Mouse (Mus musculus) hindlimb bud, embryonic 11.5 days (tissue): Measurements from ENCODE around the gene Prdm5.

ENCODE experiments used
- DNase-seq: peaks from one replicate; pipeline ENCODE4 v3.0.0-alpha.2; 2012; ENCODE audit warnings: low read depth, low spot score; ENCODE audit errors: extremely low spot score

Gene Prdm5

DNA sequence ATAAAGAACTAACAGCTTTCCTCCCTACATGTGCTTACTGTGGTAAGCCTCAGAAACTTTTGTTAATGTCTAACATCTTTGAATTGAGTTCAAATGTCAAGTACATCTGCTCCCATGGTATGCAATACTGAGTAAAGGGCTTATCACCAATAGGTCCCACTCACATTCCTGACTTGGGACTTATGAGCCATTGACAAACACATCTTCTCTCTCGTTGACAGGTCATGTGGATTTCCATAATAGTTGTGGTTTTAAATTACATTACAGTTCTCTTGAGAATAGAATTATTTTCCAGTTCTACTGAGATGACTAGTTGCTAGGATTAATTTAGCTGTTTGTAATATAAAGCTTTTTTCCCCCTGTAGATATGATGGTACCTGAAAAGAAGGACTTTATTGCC lies 49.9 kb downstream of the Prdm5 start:
- no peak for DNase-seq

- no peak for DNase-seq
Observed at GRCm38 (mm10) chr6:65831443-65831842, 52.7 kb downstream of the Prdm5 start.

- no peak for DNase-seq
Observed at GRCm38 (mm10) chr6:65834013-65834412, 55.2 kb downstream of the Prdm5 start.

GRCm38 (mm10) chr6:65842579-65842978 lies 63.8 kb downstream of the Prdm5 start:
- DNase-seq = no peak

- no peak for DNase-seq
Observed at GRCm38 (mm10) chr6:65849127-65849526, 70.3 kb downstream of the Prdm5 start.

DNA sequence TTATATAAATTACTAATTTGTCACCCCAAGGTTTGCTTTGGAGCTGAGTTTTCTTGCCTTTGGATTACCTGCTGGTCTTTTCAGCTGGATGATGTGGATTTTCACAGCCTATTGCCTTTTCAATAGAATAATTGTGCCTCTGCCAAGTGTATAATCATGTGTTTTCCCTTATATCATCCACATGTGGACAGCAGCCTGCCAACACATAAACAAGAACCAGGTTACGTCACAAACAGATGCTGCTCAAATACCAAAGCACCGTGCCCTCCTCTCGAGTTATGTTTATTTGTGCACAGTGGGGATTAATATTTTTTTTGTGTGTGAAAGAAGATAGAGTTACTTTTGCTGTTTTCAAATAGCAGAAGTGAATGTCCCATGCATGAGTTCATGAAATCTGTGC lies 70.9 kb downstream of the Prdm5 start:
- no peak for DNase-seq

DNA sequence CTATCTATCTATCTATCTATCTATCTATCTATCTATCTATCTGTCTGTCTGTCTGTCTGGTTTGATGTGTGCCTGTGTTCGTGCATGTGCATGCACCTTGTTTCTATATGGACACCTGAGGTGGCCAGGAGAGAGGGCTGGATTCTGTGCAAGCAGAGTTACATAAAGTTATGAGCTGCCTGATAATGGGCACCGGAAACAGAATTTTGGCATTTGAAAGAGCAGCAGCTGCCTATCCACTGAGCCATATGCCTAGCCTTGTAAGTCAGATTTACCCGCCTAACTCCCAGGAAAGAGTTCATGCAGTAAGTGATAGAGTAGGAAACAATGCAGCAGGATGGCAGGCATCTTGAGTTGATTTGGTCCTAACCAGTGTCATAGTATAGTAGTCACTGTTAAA lies 71.4 kb downstream of the Prdm5 start:
- no peak for DNase-seq

DNA sequence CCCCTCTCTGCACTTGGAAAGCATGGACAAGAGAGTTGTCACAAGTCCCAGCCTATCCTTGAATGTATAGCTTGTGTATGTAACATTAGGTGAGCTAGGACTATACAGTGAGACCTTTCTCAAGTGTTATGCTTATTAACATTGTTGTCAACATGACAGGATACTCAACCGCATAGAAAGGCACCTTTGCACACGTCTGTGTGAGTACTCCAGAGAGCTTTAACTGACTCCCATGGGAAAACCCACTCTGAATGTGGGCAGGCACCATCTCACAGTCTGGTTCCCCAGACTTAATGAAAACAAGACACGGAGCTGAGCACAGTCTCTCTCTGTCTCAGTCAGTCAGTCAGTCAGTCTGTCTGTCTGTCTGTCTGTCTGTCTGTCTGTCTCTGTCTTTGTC lies 75.2 kb downstream of the Prdm5 start:
- no peak for DNase-seq

DNA sequence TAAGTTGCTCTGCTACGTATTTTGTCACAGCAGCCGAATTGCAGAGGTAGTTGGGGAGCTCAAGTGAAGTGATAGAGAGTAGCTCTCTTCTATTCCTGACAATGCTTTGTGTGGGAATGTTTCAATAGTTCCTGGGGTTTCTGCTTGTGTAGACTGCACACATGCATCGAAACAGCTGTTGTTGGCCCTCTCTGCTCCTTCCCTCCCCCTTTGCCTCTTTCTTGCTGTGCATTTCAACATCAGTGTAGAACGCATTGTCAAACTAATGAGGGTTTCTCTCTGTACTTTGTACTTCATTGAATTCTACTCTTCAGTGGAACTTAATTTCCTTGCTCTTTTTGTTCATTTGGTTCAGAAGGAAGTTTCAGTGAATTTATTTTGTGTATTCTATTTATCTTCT lies 75.8 kb downstream of the Prdm5 start:
- no peak for DNase-seq

DNA sequence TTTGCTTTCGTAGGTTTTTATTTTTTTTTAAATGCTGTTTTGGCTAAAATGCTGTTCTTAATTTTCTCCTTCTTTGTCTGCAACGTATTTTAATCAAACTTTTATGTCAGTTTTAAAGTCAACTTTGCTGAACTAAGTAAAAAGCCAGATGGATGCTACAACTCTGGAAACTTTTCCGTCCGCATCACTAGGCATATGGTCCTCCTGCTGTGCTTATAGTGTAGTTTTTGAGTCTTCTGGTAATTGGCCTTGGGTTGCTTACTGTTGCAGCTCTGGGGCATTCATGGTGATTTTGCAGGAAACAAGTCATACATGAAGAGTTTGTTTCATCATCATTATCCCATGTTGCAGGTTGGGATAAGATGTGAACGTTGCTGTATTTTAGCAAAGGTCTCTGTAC lies 81.8 kb downstream of the Prdm5 start:
- no peak for DNase-seq

DNA sequence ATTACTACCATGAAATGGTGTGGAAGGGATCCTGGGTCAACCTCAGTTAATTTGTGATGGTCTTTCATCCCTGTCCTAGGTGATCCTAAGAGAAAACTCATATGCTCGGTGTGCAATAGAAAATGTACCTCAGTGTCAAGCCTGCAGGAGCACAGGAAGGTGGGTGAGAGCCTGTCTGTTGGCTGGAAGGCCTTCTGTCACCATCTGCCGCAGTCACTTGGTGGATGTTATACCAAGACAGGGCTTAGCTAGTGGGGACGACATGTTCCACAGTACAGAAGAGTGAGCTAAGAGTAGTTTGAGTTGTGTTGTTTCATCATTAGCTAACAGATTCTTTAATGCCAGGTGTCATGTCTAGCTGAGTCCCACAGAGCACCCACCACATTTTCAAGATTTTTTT lies 84.0 kb downstream of the Prdm5 start:
- DNase-seq = no peak

- DNase-seq = no peak
Observed at GRCm38 (mm10) chr6:65864233-65864632, 85.4 kb downstream of the Prdm5 start.

GRCm38 (mm10) chr6:65864919-65865318 lies 86.1 kb downstream of the Prdm5 start:
- DNase-seq = no peak

DNA sequence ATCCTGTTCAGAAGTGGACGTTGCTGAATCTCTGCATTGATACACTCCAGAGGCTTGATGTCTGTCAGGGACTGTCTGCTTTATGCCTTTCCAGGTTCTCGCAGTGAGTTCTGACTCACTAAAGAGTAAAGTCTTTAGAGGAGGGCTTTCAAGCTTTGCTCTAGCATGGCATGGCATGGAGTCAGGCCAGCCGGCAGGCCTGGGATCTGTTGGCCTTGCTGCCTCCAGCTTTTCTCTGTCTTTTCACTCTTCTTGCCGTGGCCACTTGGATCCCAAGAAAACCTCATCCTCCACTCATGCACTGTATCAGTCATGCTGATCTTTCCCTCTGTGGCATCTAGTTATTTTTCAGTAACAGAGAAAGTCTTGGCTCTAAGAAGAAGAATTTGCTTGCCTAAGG lies 87.1 kb downstream of the Prdm5 start:
- DNase-seq = no peak

DNA sequence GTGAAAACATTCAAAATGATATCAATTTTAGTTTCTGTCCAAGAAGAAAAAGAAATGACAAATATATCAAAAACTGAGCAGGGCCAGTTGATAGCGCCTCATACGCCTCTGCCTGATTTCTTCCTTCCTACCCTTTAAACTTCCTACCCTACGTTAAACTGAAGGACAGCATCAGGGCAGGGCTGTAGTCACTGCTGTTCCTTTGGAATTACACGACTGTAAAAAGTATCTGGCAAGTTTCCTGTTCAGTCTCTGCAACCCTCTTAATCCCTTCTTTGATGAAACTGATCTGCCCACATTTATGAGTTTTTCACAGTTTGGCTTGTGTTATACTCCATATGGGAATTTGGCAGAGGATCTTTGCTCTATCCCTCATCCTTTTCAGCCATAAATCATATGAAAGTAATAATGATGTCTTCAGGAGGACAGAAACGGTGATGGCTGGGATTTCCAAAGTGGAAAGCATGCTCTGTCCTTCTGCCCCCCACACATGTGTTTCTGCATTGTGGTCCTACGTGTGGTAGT lies 93.0 kb downstream of the Prdm5 start:
- DNase-seq = no peak

DNA sequence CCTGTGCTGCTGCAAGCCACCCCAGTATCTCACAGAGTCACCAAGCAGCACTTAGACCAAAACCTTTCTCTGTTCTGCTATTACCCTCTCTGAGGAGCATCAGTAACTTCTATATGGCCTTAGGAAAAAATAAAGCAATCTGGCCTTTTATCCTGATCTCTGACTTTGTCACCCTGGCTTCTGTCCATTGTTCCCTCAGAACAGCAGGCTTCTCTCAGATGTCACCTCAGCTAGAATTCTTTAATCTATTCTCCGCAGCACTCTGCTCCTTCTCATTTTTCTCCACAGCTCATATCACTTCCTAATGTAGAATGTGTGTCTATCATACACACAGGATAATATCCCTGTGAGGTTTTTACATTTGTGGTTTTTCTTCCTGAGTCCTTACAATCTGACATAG lies 99.5 kb downstream of the Prdm5 start:
- DNase-seq = no peak

- no peak for DNase-seq
Observed at GRCm38 (mm10) chr6:65888835-65889234, 110.0 kb downstream of the Prdm5 start.

DNA sequence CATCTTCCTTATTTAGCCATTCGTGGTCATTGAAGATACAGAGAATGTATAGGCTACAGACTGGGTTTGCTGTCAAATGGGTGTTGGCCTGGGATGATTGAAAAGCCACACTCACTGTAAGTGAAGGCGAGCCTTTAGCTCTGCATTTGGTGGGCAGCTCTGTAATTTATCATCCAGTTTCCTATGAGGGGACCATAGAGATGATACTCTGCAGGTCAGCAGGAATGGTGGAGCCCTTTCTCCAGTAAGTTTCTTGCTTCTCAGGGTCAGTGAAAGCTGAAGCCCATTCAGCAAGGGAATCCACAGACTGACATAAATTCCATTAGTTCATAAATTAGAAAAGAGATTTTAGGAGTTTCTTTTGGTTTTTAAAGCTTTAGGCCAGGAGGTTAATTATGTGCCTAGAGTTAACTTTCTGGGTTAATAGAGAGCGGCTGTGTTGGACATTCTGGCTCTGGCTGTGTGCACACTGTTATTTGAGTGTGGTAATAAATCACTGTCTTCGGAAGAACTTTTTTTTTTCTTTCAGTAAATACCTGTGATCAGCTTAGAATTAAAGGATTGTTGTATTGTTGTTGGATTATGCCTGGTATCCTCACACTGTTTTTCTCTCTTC lies 113.4 kb downstream of the Prdm5 start:
- DNase-seq = peak; percentile 52

GRCm38 (mm10) chr6:65906657-65907182 lies 127.9 kb downstream of the Prdm5 start:
- no peak for DNase-seq

- DNase-seq = no peak
Observed at GRCm38 (mm10) chr6:65915421-65915820, 136.6 kb downstream of the Prdm5 start.

DNA sequence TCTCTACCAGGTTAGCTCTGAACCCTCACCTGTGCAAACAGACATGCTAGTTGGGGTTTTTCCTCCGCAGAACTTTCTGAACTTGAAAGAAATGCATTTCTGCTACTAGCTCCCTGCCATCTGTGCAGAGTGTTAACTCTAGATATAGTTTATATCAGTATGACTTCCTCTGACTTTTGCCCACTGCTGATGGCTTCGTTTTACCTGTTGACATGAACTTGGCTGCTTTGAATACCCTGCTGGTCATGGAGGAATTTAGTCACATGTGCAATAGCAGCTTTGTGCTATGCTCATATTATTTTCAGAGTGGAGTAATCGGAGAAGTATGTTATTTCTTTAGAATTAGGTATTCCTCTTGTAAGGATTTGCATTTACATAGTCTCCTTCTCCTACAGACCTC lies 142.9 kb downstream of the Prdm5 start:
- no peak for DNase-seq

DNA sequence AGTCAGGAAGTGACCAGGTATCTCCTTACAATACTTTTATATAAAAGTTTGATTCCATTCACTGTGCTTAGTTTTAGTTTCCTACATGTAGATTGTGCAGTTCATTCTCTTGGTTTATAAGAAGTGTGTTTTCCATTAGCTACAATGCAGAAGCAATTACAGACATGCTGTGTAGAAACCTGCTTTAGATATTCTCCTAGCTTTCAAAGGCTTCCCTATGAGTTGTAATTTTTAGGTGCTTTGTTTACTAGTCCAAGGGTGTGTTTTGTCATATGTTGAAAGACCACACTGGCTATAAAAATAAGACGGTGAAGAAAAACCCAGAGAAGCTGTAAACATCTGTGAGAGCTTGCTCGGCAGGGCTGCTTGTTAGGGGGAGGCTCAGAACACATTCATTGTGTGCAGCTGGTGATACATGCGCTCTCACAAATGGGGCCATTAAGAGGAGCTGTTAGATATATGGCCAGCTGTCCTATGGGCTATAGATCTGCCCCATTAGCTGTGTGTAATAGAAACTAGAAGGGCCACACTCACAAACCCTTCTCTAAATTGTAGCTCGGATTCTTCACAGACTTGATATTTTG lies 144.8 kb downstream of the Prdm5 start:
- DNase-seq = peak; percentile 77
